Mouse (Mus musculus): ENCODE results near the gene Tbc1d9.

Gene Tbc1d9

GRCm38 (mm10) chr8:83181851-83182482 lies 16.8 kb downstream of the Tbc1d9 start:
- DNase-seq = no peak

GRCm38 (mm10) chr8:83182784-83183183 lies 17.6 kb downstream of the Tbc1d9 start:
- DNase-seq = no peak

- no peak for DNase-seq
Observed at GRCm38 (mm10) chr8:83186376-83186775, 21.2 kb downstream of the Tbc1d9 start.

GRCm38 (mm10) chr8:83187363-83187962 lies 22.3 kb downstream of the Tbc1d9 start:
- DNase-seq = no peak

GRCm38 (mm10) chr8:83189538-83190095 lies 24.5 kb downstream of the Tbc1d9 start:
- no peak for DNase-seq

GRCm38 (mm10) chr8:83196088-83196487 lies 30.9 kb downstream of the Tbc1d9 start:
- DNase-seq = no peak

- no peak for DNase-seq
Observed at GRCm38 (mm10) chr8:83199715-83200114, 34.6 kb downstream of the Tbc1d9 start.

- no peak for DNase-seq
Observed at GRCm38 (mm10) chr8:83200191-83201177, 35.3 kb downstream of the Tbc1d9 start.

- DNase-seq = no peak
Observed at GRCm38 (mm10) chr8:83202946-83203345, 37.8 kb downstream of the Tbc1d9 start.

GRCm38 (mm10) chr8:83205907-83206306 lies 40.8 kb downstream of the Tbc1d9 start:
- no peak for DNase-seq

- no peak for DNase-seq
Observed at GRCm38 (mm10) chr8:83209581-83209980, 44.4 kb downstream of the Tbc1d9 start.

- DNase-seq = no peak
Observed at GRCm38 (mm10) chr8:83210676-83211075, 45.5 kb downstream of the Tbc1d9 start.

- DNase-seq = peak; percentile 19
Observed at GRCm38 (mm10) chr8:83215065-83215464, 49.9 kb downstream of the Tbc1d9 start.

- DNase-seq = no peak
Observed at GRCm38 (mm10) chr8:83216520-83216919, 51.4 kb downstream of the Tbc1d9 start.

GRCm38 (mm10) chr8:83217196-83217595 lies 52.0 kb downstream of the Tbc1d9 start:
- no peak for DNase-seq

- no peak for DNase-seq
Observed at GRCm38 (mm10) chr8:83217891-83218290, 52.7 kb downstream of the Tbc1d9 start.

- no peak for DNase-seq
Observed at GRCm38 (mm10) chr8:83219392-83219791, 54.2 kb downstream of the Tbc1d9 start.

GRCm38 (mm10) chr8:83220746-83221145 lies 55.6 kb downstream of the Tbc1d9 start:
- no peak for DNase-seq

- DNase-seq = no peak
Observed at GRCm38 (mm10) chr8:83224754-83225416, 59.7 kb downstream of the Tbc1d9 start.

- no peak for DNase-seq
Observed at GRCm38 (mm10) chr8:83225598-83225997, 60.4 kb downstream of the Tbc1d9 start.

- no peak for DNase-seq
Observed at GRCm38 (mm10) chr8:83227336-83227735, 62.2 kb downstream of the Tbc1d9 start.

- no peak for DNase-seq
Observed at GRCm38 (mm10) chr8:83233099-83233498, 67.9 kb downstream of the Tbc1d9 start.

GRCm38 (mm10) chr8:83239341-83239740 lies 74.2 kb downstream of the Tbc1d9 start:
- no peak for DNase-seq

Data from kidney, adult 11 months (tissue).